Mouse (Mus musculus) embryonic facial prominence, embryonic 15.5 days (tissue): ENCODE results near the gene Odf3l1. TPM values are rescaled to one million over a fixed set of nuclear protein-coding genes. Genes with fewer than 3 reads are reported as not detected.

ENCODE experiments used
- ATAC-seq: fragments of 200-750 bp; cut with Nextera tagmentation; 2 replicates; pipeline ENCODE4 v1.8.0; 2017; ENCODE audit warnings: low read depth, moderate TSS enrichment; ENCODE audit not compliant: insufficient number of reproducible peaks, low FRiP score, low TSS enrichment
- H3K27ac ChIP-seq: fragments of 300-500 bp; sonication (generic); replicated peaks from 2 replicates; pipeline ENCODE4 v1.5.1; 2015; ENCODE audit warnings: mild to moderate bottlenecking, inconsistent platforms
- H3K27me3 ChIP-seq: fragments of 300-500 bp; sonication (generic); 2 replicates; pipeline ENCODE4 v1.6.1; 2015; ENCODE audit warnings: inconsistent platforms
- H3K36me3 ChIP-seq: fragments of 300-500 bp; sonication (generic); 2 replicates; pipeline ENCODE4 v1.6.1; 2015; ENCODE audit warnings: mild to moderate bottlenecking, inconsistent platforms
- H3K4me1 ChIP-seq: fragments of 300-500 bp; sonication (generic); 2 replicates; pipeline ENCODE4 v1.6.1; 2015; ENCODE audit warnings: inconsistent platforms
- H3K4me2 ChIP-seq: fragments of 300-500 bp; sonication (generic); replicated peaks from 2 replicates; pipeline ENCODE4 v1.6.1; 2015; ENCODE audit warnings: mild to moderate bottlenecking, inconsistent platforms
- H3K4me3 ChIP-seq: fragments of 300-500 bp; sonication (generic); replicated peaks from 2 replicates; pipeline ENCODE4 v1.5.1; 2015; ENCODE audit warnings: mild to moderate bottlenecking, inconsistent platforms
- H3K9ac ChIP-seq: fragments of 300-500 bp; sonication (generic); 2 replicates; pipeline ENCODE4 v1.6.1; 2015; ENCODE audit warnings: inconsistent platforms
- H3K9me3 ChIP-seq: fragments of 300-500 bp; sonication (generic); replicated peaks from 2 replicates; pipeline ENCODE4 v1.6.1; 2016; ENCODE audit warnings: inconsistent platforms
- WGBS: fragments of 180-500 bp; shearing (Covaris S2); methylation state at CpG from one replicate; pipeline ENCODE4 v1.1.7; 2015; 5-methylcytosine and 5-hydroxymethylcytosine counted together
- polyA plus RNA-seq: library from polyadenylated mRNA; unstranded; fragments of >200 nt; fragmentation: Nextera tagmentation; extraction: Ambion mirVana; gene quantifications from 2 replicates; pipeline ENCODE4 v1.2.1, GENCODE M21; 2015

Odf3l1 gene
- polyA plus RNA-seq, 1 experiment from 2014 or later = 1.1 TPM

- Histone ChIP-seq H3K36me3 (no peaks in the 10 kb centered on the region), H3K9ac (0 out of 2 replicates have a peak overlapping the region, but pooled peaks have one; percentile 4), H3K27ac (peak overlapping the region; percentile 73; the same call in 1 of the 2 replicates), H3K9me3 (no peaks in the 10 kb centered on the region), H3K4me2 (peak overlapping the region; percentile 59), H3K4me1 (peaks cover 85% of the 10 kb centered on the region), H3K27me3 (no peaks in the 10 kb centered on the region), H3K4me3 (peak overlapping the region; percentile 53)
- 79% methylated on average over 5 of the region's 5 CpGs for WGBS
- no peak for ATAC-seq
Measured at GRCm38 (mm10) chr9:56866430-56866829, 2.0 kb upstream of the Odf3l1 start.

GRCm38 (mm10) chr9:56865673-56866400, 1.4 kb upstream of the Odf3l1 start:
- H3K4me1 ChIP-seq = peaks cover 82% of the 10 kb centered on the region
- WGBS = 51% methylated on average over 11 of the region's 11 CpGs

GRCm38 (mm10) chr9:56864832-56865231, 353 bp upstream of the Odf3l1 start, which contains the start of gene Cspg4:
Gene Cspg4, plus strand, starts transcription at chr9:56865033.
- Histone ChIP-seq H3K27ac (peak within 1 kb of the TSS; percentile 76), H3K4me1 (peaks cover 84% of the 10 kb centered on the region), H3K27me3 (no peaks in the 10 kb centered on the region), H3K4me3 (peak within 1 kb of the TSS; percentile 53), H3K36me3 (no peaks in the 10 kb centered on the region), H3K9me3 (no peaks in the 10 kb centered on the region), H3K4me2 (peak within 1 kb of the TSS; percentile 59), H3K9ac (peak within 1 kb of the TSS; percentile 44)
- peak; percentile 67 for ATAC-seq
- WGBS = under 1% methylated on average over 24 of the region's 24 CpGs

More at GRCm38 (mm10) chr9:56865673-56866400, 1.4 kb upstream of the Odf3l1 start:
- peak overlapping the region; percentile 53 for H3K4me3 ChIP-seq
- peak overlapping the region; percentile 44; the same call in 1 of the 2 replicates for H3K9ac ChIP-seq
- H3K4me2 ChIP-seq = peak overlapping the region; percentile 59
- H3K9me3 ChIP-seq = no peaks in the 10 kb centered on the region
- ATAC-seq = no peak
- H3K27ac ChIP-seq = peak overlapping the region; percentile 73
- no peaks in the 10 kb centered on the region for H3K27me3 ChIP-seq
- no peaks in the 10 kb centered on the region for H3K36me3 ChIP-seq

GRCm38 (mm10) chr9:56862863-56863262, 1.6 kb downstream of the Odf3l1 start:
- H3K27me3 ChIP-seq = no peaks in the 10 kb centered on the region
- no peaks in the 10 kb centered on the region for H3K36me3 ChIP-seq
- no peak overlapping the region for H3K4me2 ChIP-seq
- ATAC-seq = no peak
- no peak overlapping the region for H3K9ac ChIP-seq
- H3K9me3 ChIP-seq = no peaks in the 10 kb centered on the region
- peaks cover 66% of the 10 kb centered on the region for H3K4me1 ChIP-seq
- no peak overlapping the region for H3K4me3 ChIP-seq
- 36% methylated on average over 2 of the region's 2 CpGs for WGBS
- peak overlapping the region; percentile 76; the same call in 1 of the 2 replicates for H3K27ac ChIP-seq

- no peaks in the 10 kb centered on the region for H3K27me3 ChIP-seq
- H3K4me1 ChIP-seq = peaks cover 44% of the 10 kb centered on the region
- ATAC-seq = peak; percentile 40
- no peaks in the 10 kb centered on the region for H3K9me3 ChIP-seq
- H3K36me3 ChIP-seq = no peaks in the 10 kb centered on the region
- WGBS = 35% methylated on average over 15 of the region's 15 CpGs
- H3K27ac ChIP-seq = peak overlapping the region; percentile 53
- H3K4me2 ChIP-seq = 0 out of 2 replicates have a peak overlapping the region, but pooled peaks have one; percentile 10
- H3K4me3 ChIP-seq = no peak overlapping the region
- no peak overlapping the region for H3K9ac ChIP-seq
Measured at GRCm38 (mm10) chr9:56860486-56861269, 3.8 kb downstream of the Odf3l1 start.

GRCm38 (mm10) chr9:56860035-56860434, 4.4 kb downstream of the Odf3l1 start:
- no peaks in the 10 kb centered on the region for H3K9me3 ChIP-seq
- H3K36me3 ChIP-seq = no peaks in the 10 kb centered on the region
- H3K4me1 ChIP-seq = peaks cover 40% of the 10 kb centered on the region
- no peaks in the 10 kb centered on the region for H3K27me3 ChIP-seq
- no peak for ATAC-seq
- no peak overlapping the region for H3K4me3 ChIP-seq
- 70% methylated on average over 3 of the region's 3 CpGs for WGBS
- no peak overlapping the region for H3K4me2 ChIP-seq
- H3K27ac ChIP-seq = peak overlapping the region; percentile 53
- H3K9ac ChIP-seq = no peak overlapping the region

- Histone ChIP-seq H3K4me1 (peaks cover 14% of the 10 kb centered on the region), H3K4me3 (no peak overlapping the region), H3K27me3 (no peaks in the 10 kb centered on the region), H3K4me2 (no peak overlapping the region), H3K9ac (no peak overlapping the region), H3K9me3 (no peaks in the 10 kb centered on the region), H3K36me3 (no peaks in the 10 kb centered on the region), H3K27ac (no peak overlapping the region)
- 13% methylated on average over 3 of the region's 3 CpGs for WGBS
- ATAC-seq = no peak
Measured at GRCm38 (mm10) chr9:56857463-56857862, 7.0 kb downstream of the Odf3l1 start.

- Histone ChIP-seq H3K27ac (peak overlapping the region; percentile 17), H3K4me2 (peak overlapping the region; percentile 13; the same call in 1 of the 2 replicates), H3K4me3 (no peak overlapping the region), H3K27me3 (no peaks in the 10 kb centered on the region), H3K9ac (no peak overlapping the region), H3K9me3 (no peaks in the 10 kb centered on the region), H3K4me1 (peaks cover 9% of the 10 kb centered on the region), H3K36me3 (no peaks in the 10 kb centered on the region)
- peak; percentile 80 for ATAC-seq
- 28% methylated on average over 11 of the region's 11 CpGs for WGBS
Measured at GRCm38 (mm10) chr9:56851778-56852177, 12.7 kb downstream of the Odf3l1 start.

GRCm38 (mm10) chr9:56850905-56851252, 13.6 kb downstream of the Odf3l1 start:
- Histone ChIP-seq H3K4me1 (peaks cover 9% of the 10 kb centered on the region), H3K36me3 (no peaks in the 10 kb centered on the region), H3K27ac (no peak overlapping the region), H3K27me3 (no peaks in the 10 kb centered on the region), H3K9ac (no peak overlapping the region), H3K9me3 (no peaks in the 10 kb centered on the region), H3K4me3 (no peak overlapping the region), H3K4me2 (no peak overlapping the region)
- WGBS = 83% methylated on average over 4 of the region's 4 CpGs
- ATAC-seq = no peak

- no peak overlapping the region for H3K9ac ChIP-seq
- WGBS = 69% methylated on average over 14 of the region's 14 CpGs
- no peaks in the 10 kb centered on the region; the same call in 1 of the 2 replicates for H3K27me3 ChIP-seq
- H3K36me3 ChIP-seq = no peaks in the 10 kb centered on the region
- H3K4me1 ChIP-seq = peaks cover 9% of the 10 kb centered on the region
- H3K9me3 ChIP-seq = no peaks in the 10 kb centered on the region
- no peak overlapping the region for H3K4me3 ChIP-seq
- H3K4me2 ChIP-seq = no peak overlapping the region
- no peak overlapping the region for H3K27ac ChIP-seq
- ATAC-seq = no peak
Measured at GRCm38 (mm10) chr9:56850128-56850904, 14.2 kb downstream of the Odf3l1 start.

- no peak for ATAC-seq
Measured at GRCm38 (mm10) chr9:56847523-56847922, 17.0 kb downstream of the Odf3l1 start.

More at GRCm38 (mm10) chr9:56847523-56847922, 17.0 kb downstream of the Odf3l1 start:
- no peaks in the 10 kb centered on the region for H3K9me3 ChIP-seq
- H3K9ac ChIP-seq = no peak overlapping the region
- 16% methylated on average over 3 of the region's 3 CpGs for WGBS
- H3K36me3 ChIP-seq = no peaks in the 10 kb centered on the region
- H3K4me2 ChIP-seq = no peak overlapping the region
- H3K4me3 ChIP-seq = no peak overlapping the region
- H3K4me1 ChIP-seq = peaks cover 15% of the 10 kb centered on the region
- H3K27me3 ChIP-seq = peaks cover 6% of the 10 kb centered on the region
- no peak overlapping the region for H3K27ac ChIP-seq
